Mouse (Mus musculus): ENCODE results near the gene Slc38a2.

Gene Slc38a2

GRCm38 (mm10) chr15:96695455-96696421, 3.8 kb downstream of the Slc38a2 start:
- no peak for DNase-seq (ENCODE audit: low read depth, low spot score)

GRCm38 (mm10) chr15:96694988-96695387, 4.5 kb downstream of the Slc38a2 start:
- DNase-seq (ENCODE audit: low read depth, low spot score) = no peak

GRCm38 (mm10) chr15:96693688-96694087, 5.8 kb downstream of the Slc38a2 start:
- no peak for DNase-seq (ENCODE audit: low read depth, low spot score)

GRCm38 (mm10) chr15:96692401-96692800, 7.1 kb downstream of the Slc38a2 start:
- no peak for DNase-seq (ENCODE audit: low read depth, low spot score)

GRCm38 (mm10) chr15:96691381-96691780, 8.1 kb downstream of the Slc38a2 start:
- no peak for DNase-seq (ENCODE audit: low read depth, low spot score)

GRCm38 (mm10) chr15:96690829-96691228, 8.7 kb downstream of the Slc38a2 start:
- DNase-seq (ENCODE audit: low read depth, low spot score) = no peak

- DNase-seq (ENCODE audit: low read depth, low spot score) = no peak
These were observed 9.6 kb downstream of the Slc38a2 start for GRCm38 (mm10) chr15:96689919-96690318.

- no peak for DNase-seq (ENCODE audit: low read depth, low spot score)
These were observed 10.7 kb downstream of the Slc38a2 start for GRCm38 (mm10) chr15:96688784-96689318.

GRCm38 (mm10) chr15:96688036-96688435, 11.5 kb downstream of the Slc38a2 start:
- no peak for DNase-seq (ENCODE audit: low read depth, low spot score)

- DNase-seq (ENCODE audit: low read depth, low spot score) = no peak
These were observed 12.2 kb downstream of the Slc38a2 start for GRCm38 (mm10) chr15:96687366-96687765.

- DNase-seq (ENCODE audit: low read depth, low spot score) = no peak
These were observed 13.1 kb downstream of the Slc38a2 start for GRCm38 (mm10) chr15:96686201-96687159.

- DNase-seq (ENCODE audit: low read depth, low spot score) = no peak
These were observed 14.3 kb downstream of the Slc38a2 start for GRCm38 (mm10) chr15:96685273-96685672.

GRCm38 (mm10) chr15:96684132-96684830, 15.2 kb downstream of the Slc38a2 start:
- DNase-seq (ENCODE audit: low read depth, low spot score) = no peak

GRCm38 (mm10) chr15:96678871-96679773, 20.4 kb downstream of the Slc38a2 start:
- no peak for DNase-seq (ENCODE audit: low read depth, low spot score)

GRCm38 (mm10) chr15:96676518-96676917, 23.0 kb downstream of the Slc38a2 start:
- DNase-seq (ENCODE audit: low read depth, low spot score) = no peak

- no peak for DNase-seq (ENCODE audit: low read depth, low spot score)
These were observed 23.8 kb downstream of the Slc38a2 start for GRCm38 (mm10) chr15:96675744-96676143.

- no peak for DNase-seq (ENCODE audit: low read depth, low spot score)
These were observed 24.5 kb downstream of the Slc38a2 start for GRCm38 (mm10) chr15:96675055-96675454.

GRCm38 (mm10) chr15:96674089-96674488, 25.4 kb downstream of the Slc38a2 start:
- no peak for DNase-seq (ENCODE audit: low read depth, low spot score)

- DNase-seq (ENCODE audit: low read depth, low spot score) = no peak
These were observed 29.8 kb downstream of the Slc38a2 start for GRCm38 (mm10) chr15:96669721-96670120.

GRCm38 (mm10) chr15:96666663-96667062, 32.9 kb downstream of the Slc38a2 start:
- DNase-seq (ENCODE audit: low read depth, low spot score) = no peak

Measured in brain, embryonic 18.5 days (tissue).